Mouse (Mus musculus) thymus, adult 2 months (tissue): ENCODE measurements at regions not wholly inside any gene's neighbourhood (a gene's known extent, or its start where the extent isn't known, plus 50 kb on each side); places are given as distances from the start of the nearest gene placed in this dataset.

ENCODE experiments used
- CTCF ChIP-seq: fragments of 200-500 bp; IDR thresholded peaks from 2 replicates; pipeline ENCODE4 v1.5.1; 2012; ENCODE audit warnings: mild to moderate bottlenecking, control low read depth, low read length, moderate library complexity, borderline replicate concordance; ENCODE audit not compliant: control insufficient read depth, poor library complexity, insufficient read depth; ENCODE audit errors: extremely low read depth
- POLR2A ChIP-seq: fragments of 200-500 bp; IDR thresholded peaks from 2 replicates; pipeline ENCODE4 v1.6.1; 2012; ENCODE audit warnings: mild to moderate bottlenecking, low read length, control low read depth, moderate library complexity; ENCODE audit not compliant: control insufficient read depth, poor library complexity, insufficient read depth; ENCODE audit errors: extremely low read depth

DNA sequence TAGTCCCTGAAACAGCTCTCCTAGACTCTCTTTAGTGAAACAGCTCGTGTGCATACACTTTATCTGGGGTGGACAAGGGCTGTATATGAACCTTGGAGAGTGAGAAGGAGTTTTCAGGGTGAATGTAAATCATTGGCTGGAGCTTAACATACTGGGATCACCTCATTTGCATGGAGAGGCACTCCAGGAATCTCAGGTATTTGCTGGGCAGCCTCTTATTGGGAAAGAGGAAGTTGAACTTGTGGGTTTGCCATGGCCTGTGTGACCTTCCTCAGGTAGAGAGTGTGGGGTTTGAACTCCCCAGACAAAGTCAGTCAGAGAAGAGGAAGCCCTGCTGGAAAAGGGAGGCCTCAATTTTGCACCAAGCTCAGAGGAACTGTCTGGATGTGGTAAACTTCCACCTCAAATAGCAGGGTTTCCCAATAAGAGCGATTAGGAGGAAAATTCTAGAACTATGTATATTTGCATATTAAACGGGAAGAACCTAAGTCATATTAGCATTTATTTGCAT lies 177.3 kb downstream of the Ktn1 start:
- TF ChIP-seq POLR2A (no peak), CTCF (no peak)
